Mouse (Mus musculus): ENCODE results near the gene Ppfia1. TPM values are rescaled to one million over a fixed set of nuclear protein-coding genes. Genes with fewer than 3 reads are reported as not detected.

Gene Ppfia1
- 86.2 TPM for polyA plus RNA-seq (2017; shearing (Covaris generic))

DNA sequence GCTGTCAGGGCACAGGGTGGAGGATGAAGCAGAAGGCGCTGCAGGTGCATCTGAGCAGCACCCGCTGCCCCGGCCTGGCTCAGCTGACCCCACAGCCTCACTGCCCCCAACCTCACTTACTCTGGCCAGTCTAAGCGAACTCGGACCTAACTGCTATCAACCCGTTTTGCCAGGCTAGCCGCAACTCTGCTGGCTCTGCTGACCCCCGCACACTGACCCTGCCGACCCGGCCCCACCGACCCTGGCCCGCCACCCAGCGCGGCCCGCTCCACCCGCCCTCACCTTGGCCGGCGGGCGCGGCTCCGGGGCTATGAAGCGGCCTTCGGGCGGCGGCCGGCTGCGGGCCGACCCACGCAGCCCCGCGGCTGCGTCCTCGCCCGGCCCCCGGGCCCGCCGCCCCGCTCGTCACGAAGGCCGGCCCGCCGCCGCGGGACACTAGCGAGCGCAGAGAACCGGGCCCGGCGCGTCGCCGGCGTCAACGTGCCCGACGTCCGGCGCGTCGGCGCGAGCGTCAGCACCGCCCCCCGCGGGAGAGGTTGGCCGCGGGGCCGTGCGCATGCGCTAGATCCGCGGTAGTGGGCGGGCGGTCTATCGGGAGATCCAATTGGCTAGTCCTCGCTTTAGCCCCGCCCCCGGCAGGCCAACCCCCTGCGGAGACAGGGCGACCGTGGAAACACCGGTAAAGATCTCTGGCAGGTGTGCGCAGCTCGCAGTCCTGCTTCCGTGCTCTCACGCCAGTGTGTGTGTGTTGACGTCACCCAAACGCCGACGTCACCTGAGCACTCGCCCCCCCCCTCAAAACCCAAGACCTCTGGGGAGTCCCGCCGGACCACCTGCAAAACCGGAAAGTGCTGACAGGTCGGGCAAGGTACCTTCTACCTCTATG is at the start of gene Ppfia1:
Ppfia1 (minus strand) TSS at position 493 of the 886 bp plus-strand sequence.

DNA sequence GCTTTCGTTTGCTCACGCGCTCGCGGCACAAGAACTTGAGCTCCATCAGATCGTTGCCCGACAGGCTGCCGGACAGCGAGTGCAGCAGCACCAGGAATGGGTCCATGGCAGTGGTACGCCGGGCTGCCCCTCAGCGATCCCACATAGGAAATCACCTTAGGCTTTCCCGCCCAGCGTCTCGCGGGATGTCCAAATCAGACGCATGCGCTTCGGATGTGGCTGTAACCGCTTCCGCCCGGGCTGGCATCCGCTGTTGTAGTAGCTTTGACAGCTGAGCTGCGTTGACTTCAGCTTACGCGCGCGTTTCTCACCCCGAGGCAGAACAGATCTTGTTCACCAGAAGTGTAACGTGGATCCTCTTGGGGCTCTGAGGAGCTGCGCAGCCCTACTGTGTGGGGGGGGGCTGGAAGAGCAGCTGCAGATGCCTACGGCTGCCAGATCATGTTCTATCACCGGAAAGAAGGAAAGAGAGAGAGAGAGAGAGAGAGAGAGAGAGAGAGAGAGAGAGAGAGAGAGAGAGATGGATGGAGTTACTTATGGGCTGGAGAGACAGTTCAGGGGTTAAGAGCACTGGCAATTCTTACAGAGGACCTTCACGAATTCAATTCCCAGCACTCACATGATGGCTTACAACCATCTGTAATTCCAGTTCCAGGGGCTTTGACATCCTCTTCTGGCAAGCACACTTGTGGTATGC is 28.9 kb upstream of the Ppfia1 start, which contains the start of gene Fadd:
Fadd (minus strand) TSS at position 180 of the 697 bp plus-strand sequence.

DNA sequence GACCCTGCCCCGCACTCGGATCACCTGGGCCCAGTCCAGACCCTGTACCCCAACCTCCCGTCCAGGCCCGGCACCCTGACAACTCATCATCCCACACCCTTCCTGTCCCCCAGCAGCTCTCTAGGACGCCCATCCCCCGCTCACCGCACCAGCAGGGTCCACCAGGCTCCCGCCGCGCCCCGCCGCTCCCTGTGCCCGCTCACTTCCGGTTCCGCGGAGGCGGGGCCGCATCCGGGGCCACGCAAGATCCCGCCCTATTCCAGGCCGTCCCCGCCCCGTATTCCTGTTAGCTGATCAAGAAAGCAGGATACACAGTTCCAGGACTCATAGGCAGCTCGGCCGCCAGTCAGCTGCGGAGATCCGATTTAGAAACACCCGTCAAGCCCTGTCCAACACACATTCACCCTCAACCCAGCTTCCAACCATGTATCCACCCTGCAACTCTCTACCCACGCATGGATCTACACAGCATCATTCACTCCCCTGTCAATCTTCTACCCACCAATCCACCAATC is 82.9 kb downstream of the Ppfia1 start, which contains the start of gene Cttn:
Cttn (minus strand) TSS at position 465 of the 515 bp plus-strand sequence.

Other genes with a start within 250 kb of the Ppfia1 start
- 0.87 TPM for gene Cttn, start 82.7 kb downstream of the Ppfia1 start, polyA plus RNA-seq (2017; shearing (Covaris generic))
- gene Fadd, start 28.7 kb upstream of the Ppfia1 start, polyA plus RNA-seq (2017; shearing (Covaris generic)): 2.8 TPM
- 0.23 TPM for gene Ano1, start 198.2 kb upstream of the Ppfia1 start, polyA plus RNA-seq (2017; shearing (Covaris generic))

Data from effector memory CD4-positive, alpha-beta T cell, adult 7 months (primary cell).